Mouse (Mus musculus) cerebellum, postnatal 10 days (tissue): ENCODE measurements around the gene Slc47a2.

Source experiments
- DNase-seq, 2 experiments: peaks; one replicate each; pipeline ENCODE4 v3.0.0; 2021; ENCODE audit warnings: mixed read lengths in 2 of 2

Gene Slc47a2

GRCm38 (mm10) chr11:61342505-61343420 is at the start of gene Slc47a2:
Gene Slc47a2 (minus strand): TSS chr11:61342860.
- peak; percentile 58 to 67 for DNase-seq

- no peak for DNase-seq
Measured at GRCm38 (mm10) chr11:61388936-61389335, 46.3 kb upstream of the Slc47a2 start.

- peak; percentile 56 to 73 for DNase-seq
Measured at GRCm38 (mm10) chr11:61388012-61388411, 45.4 kb upstream of the Slc47a2 start.

DNA sequence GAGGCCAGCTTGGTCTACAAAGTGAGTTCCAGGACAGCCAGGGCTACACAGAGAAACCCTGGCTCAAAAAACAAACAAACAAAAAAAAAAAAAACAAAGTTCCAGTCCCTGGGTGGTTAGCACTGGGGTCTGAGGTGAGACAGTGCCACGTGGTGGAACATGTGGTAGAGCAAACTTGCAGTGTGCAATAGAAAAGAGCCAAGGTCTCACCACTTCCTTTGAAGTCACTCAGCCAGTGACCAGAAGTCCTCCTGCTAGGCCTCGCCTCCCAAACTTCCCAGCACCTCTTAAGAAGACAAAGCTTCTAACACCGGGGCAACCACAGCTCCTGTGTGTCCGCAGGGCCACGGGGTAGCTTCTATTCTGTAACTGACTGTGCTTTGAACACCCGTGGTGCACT is 44.6 kb upstream of the Slc47a2 start:
- no peak for DNase-seq

GRCm38 (mm10) chr11:61385725-61386124 is 43.1 kb upstream of the Slc47a2 start:
- no peak for DNase-seq

DNA sequence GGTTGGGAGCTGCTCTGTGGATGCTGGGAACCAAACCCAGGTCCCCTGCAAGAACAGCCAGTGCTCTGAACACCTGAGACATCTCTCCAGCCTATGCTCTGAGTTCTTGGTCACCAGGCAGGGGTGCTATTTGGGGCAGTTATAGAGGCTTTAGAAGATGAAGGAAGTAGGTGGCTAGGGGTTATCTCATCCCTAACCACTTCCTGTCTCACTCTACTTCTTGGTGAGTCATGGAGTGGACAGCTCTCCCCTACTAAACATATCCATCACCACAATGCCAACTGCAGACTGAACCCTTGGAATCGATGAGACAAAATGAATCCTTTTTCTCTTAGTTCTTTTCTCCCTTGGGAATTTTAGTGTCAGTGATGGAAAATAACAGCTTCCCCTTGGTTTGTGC is 38.6 kb upstream of the Slc47a2 start:
- no peak for DNase-seq

DNA sequence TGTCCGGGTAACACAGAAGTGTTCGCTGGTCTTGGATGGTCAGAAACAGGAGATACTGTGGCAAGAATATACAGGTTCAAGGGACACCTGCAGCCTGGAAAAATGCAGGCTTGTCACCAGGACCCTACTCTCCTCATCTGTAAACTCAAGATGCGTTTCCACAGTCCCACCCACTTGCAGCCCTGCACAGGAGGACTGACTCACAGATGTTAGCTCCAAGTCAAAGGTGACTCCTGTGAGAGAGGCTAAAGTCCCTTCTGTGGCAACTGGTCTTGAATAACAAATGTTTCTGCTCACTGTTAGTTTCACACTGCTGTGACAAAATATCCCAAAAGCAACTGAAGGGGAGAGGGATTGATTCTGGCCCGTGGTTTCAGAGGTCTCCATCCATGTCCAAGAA is 36.0 kb upstream of the Slc47a2 start:
- no peak for DNase-seq

- DNase-seq, result peak in 1 of 2 experiments; percentile 24
Measured at GRCm38 (mm10) chr11:61377881-61378613, 35.4 kb upstream of the Slc47a2 start, which contains the start of gene Slc47a1. Gene Slc47a1 (minus strand): TSS chr11:61378345.

DNA sequence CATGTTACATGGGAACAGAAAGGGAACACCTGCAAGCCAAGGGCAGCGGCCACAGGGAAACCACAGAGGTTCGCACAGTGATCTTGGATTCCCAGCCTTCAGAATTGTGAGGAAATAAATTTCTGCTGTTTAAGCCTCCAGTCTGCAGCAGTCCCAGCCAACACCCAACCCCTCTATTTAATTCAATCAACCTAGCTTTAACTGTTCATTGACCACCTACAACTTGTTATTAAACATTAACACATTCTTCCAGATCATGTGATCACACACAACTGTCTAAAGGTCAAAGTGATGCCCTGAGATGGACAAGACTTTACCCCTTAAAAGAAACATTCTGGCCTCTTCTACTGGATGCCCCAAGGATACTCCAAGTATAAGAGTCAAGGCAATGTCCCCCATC is 26.0 kb upstream of the Slc47a2 start:
- no peak for DNase-seq

DNA sequence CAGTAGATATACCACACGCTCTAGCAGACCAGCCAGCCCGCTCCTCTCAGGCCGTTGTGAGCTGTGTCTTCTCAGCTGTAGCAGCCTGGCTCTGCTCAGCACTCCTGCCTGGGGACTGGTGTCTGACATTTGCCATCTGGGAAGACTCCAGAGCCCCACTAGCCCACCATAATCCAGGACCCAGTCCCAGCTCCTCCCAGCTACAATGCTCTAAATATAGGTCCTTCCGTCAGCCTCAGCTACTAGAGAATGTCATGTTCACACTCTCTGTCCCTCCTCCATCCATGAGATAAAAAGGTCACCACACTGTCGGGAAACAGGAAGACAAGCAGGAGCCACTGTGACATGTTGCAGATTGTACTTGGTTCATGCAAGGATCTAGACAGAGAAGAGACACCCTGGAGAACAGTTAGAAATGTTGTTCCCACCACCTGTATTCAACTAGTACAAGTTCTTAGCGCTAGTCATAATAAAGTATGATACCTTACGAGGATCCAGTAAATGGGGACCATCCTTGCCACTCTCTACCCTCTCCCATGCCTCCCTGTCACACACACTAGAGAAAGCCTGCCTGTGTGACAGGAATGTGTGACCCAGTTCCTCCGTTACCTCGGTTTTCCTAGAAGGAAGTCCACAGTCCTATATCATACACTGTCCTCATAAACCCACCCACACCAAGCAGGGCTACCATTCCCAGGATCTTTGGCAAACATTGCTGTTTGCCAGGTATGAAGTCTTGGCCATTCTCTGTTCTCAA is 24.0 kb upstream of the Slc47a2 start:
- DNase-seq, result no peak

GRCm38 (mm10) chr11:61365938-61366337 is 23.3 kb upstream of the Slc47a2 start:
- DNase-seq, result no peak

DNA sequence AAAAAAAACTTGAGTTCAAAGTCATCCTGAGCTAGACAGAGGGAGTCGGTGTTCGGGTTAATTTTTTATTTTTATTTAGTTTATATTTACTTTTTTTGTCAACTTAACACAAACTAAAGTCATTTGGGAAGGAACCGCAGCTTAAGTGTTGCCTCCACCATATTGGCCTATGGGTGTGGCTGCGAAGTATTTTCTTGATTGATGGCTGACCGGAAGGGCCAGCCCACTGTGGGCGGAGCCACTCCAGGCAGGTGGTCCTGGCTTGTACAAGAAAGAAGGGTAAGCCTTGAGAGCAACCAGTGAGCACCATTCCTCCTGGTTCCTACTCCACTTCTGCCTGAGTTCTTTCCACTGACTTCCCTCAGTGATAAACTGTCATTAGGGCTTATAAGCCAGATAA is 21.4 kb upstream of the Slc47a2 start:
- DNase-seq, result no peak

DNA sequence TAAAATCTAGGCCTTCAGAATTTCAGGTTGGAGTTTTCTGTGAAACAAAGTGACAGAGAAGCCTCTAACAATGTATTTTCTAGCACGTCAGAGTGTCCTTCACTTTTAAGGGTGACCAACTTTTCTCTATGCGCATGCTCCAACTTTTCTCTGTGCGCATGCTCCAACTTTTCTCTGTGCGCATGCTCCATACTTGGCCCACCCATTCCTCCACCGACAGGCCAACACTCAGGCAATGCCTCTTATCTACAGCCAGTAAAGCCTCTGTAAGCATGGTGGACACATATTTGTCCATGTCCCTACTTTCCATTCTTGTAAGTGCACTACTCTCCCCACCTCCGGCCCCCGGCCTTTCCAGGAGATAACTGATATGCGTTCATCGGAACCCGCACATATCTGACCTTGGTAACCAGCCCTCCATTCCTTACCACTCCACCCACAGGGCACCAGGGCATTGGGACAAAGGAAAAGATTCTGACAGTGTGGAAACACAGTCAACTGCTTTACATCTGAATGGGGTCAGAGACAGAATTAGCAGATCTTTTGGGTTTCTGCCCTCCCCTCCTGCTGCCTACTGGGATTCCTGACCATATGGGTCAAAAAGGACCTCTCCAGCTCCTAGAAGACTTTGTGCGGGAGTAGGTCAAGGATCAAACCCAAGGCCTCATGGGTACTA is 19.0 kb upstream of the Slc47a2 start:
- no peak for DNase-seq

- DNase-seq, result no peak
Measured at GRCm38 (mm10) chr11:61356600-61356999, 13.9 kb upstream of the Slc47a2 start.

DNA sequence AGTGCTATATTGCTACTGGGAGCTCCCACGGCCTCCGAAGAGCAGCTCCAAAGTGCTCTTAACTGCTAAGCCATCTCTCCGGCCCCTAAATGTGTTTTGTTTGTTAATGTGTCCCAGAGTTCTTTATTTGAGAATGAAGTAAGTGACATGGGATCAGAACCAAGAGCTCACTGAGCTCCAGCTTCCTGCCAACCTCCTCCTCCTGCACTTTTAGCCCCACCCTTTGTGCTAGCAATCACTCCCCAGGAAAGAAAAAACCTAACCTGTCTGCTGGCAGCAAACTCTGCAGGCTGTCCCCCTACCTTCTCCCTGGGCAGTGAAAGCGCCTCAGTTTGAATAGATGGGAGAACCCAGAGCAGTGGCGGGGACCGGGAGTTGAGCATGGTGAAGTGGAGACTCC is 13.5 kb upstream of the Slc47a2 start:
- no peak for DNase-seq

DNA sequence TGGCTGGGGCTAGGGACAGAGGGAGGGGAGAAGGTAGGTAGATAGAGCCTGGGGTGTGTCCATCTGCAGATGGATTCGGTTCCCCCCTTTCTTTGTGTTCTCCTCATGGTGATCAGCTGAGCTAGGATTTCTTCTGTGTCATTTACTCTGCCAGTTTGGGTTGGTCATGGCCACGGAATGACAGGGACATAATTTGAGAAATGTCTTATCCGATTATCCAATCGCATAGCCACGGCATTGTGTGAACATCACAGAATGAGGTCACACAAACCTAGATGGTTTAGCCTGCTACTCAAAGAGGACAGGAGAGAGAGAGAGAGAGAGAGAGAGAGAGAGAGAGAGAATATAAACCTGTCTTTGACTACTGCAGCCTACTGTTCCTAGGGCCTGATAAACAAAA is 12.7 kb upstream of the Slc47a2 start:
- DNase-seq, result peak; percentile 17

DNA sequence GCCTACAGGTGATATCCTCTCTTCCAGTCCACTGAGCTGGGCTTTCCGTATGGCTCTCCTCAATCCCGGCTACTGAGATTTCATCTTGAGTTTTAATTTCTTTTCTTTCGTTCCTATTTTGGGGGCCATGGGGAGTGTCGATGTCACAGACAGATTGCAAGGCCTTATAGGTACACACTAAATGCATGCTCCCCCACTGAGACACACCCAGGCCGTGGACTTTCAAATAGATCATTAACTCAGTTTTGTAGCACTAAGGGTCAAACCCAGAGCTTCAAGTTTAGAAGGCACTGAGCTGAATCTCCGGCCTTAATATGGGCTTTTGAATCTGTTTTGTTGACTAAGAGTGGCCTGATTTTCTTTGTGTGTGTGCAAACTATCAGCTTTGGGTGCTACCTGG is 11.7 kb upstream of the Slc47a2 start:
- DNase-seq, result no peak

GRCm38 (mm10) chr11:61353038-61353437 is 10.4 kb upstream of the Slc47a2 start:
- DNase-seq, result no peak

DNA sequence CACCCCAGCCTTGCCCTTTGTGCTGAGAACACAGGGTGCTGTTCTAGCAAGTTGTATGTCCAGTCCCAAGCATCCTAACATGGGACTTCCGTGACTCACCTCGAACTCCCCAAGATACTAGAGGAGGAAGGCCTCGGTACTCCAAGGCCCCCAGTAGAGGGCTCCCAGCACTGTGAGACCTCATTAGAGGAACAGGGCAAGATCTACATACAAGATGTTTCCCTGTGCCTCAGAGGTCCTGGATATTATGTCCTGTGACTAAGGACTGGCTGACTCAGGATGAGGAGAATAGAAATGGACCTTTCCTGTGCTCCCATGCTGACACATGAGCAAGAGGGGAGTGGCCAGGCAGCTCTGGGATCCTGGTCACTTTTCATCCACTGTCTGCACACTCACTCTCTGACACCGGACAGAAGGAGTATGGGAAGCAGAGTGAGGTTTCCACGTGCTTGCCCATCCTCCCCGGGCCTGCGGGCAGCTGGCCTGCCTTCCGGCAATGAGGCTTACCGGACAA is 9.5 kb upstream of the Slc47a2 start:
- peak; percentile 24 to 31 for DNase-seq

DNA sequence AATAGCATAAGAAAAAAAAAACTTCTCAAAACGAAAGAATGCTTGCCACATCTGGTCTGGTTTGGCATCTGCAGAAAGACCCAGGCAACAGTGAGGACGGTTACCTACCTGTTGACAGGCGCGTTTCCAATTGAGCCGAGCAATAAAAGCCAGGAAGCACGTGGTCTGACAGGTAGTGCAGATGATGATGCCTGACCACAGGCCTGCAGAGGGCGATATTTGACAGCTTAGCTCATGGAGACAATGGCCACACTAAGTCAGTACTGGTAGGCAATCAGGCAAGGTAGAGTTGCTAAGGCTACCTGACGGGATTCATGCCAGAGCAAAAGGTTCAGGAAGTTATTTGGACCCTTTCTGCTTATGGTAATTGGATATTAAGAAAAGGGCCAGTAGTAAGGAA is 6.7 kb upstream of the Slc47a2 start:
- DNase-seq, result peak; percentile 88 to 90

DNA sequence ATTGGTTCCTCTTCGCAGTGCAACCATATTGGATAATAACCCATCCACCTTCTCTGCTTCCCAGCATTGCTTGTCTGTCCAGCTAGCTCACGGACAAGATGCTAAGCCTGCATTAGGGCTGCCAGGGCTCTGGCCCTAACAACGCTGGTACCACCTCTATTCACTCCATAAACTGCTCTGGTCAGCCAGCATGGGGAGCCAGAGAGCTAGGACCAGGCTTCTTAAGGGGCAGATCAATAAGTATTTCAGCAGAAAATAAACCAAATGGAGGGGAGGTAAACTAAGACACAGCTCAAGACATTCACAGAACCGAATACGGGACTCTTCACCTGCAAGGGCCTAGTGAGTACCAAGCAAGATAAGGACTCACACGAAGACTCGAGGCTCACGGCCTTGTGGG is 3.5 kb upstream of the Slc47a2 start:
- peak; percentile 37 to 46 for DNase-seq

- no peak for DNase-seq
Measured at GRCm38 (mm10) chr11:61341971-61342370, 689 bp downstream of the Slc47a2 start.
